Mouse (Mus musculus): Measurements from ENCODE around the gene Pdia6.

DNA sequence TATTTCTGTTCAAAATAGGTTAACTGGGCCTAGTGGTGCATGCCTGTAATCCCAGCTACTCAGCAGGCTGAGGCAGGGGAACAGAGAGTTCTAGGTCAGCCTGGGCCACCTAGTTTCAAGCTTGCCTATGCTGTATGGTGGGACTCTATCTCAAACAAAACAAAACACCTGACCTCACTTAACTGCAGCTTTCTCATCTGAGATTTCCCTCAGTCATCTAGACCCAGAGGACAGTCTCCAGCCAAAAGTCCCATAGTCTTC, 27.0 kb upstream of the Pdia6 start:
- TF ChIP-seq POLR2A (IDR thresholded peaks at IDR 0.05; ENCODE audit: borderline replicate concordance, extremely low read depth, insufficient read depth, insufficient read length, poor library complexity, severe bottlenecking) = no peak
- TF ChIP-seq CTCF (IDR thresholded peaks at IDR 0.05; ENCODE audit: borderline replicate concordance, extremely low read depth, insufficient read depth, insufficient read length) = no peak
